Mouse (Mus musculus) midbrain, postnatal 0 days (tissue): ENCODE measurements around the gene Pafah1b2. TPM values are rescaled to one million over a fixed set of nuclear protein-coding genes. Genes with fewer than 3 reads are reported as not detected.

Experiments
- ATAC-seq: fragments of 200-750 bp; cut with Nextera tagmentation; 2 replicates; pipeline ENCODE4 v1.8.0; 2017; ENCODE audit warnings: moderate number of reproducible peaks, mild to moderate bottlenecking, moderate TSS enrichment, moderate library complexity; ENCODE audit not compliant: low FRiP score
- DNase-seq: peaks from one replicate; pipeline ENCODE4 v3.0.0-alpha.2; 2015; ENCODE audit warnings: low spot score
- H3K27ac ChIP-seq: fragments of 300-500 bp; sonication (generic); 2 replicates; pipeline ENCODE4 v1.5.1; 2014; ENCODE audit warnings: low read depth, mild to moderate bottlenecking, low read length, mixed read lengths
- H3K27me3 ChIP-seq: fragments of 300-500 bp; sonication (generic); 2 replicates; pipeline ENCODE4 v1.6.1; 2014; ENCODE audit warnings: low read length, control low read depth, mixed read lengths; ENCODE audit not compliant: insufficient read depth
- H3K36me3 ChIP-seq: fragments of 300-500 bp; sonication (generic); 2 replicates; pipeline ENCODE4 v1.6.1; 2014; ENCODE audit warnings: low read length, control low read depth, mixed read lengths; ENCODE audit not compliant: insufficient read depth
- H3K4me1 ChIP-seq: fragments of 300-500 bp; sonication (generic); 2 replicates; pipeline ENCODE4 v1.6.1; 2014; ENCODE audit warnings: mild to moderate bottlenecking, control low read depth, antibody characterized with exemption, low read length, mixed read lengths; ENCODE audit not compliant: insufficient read depth
- H3K4me2 ChIP-seq: fragments of 300-500 bp; sonication (generic); 2 replicates; pipeline ENCODE4 v1.6.1; 2014; ENCODE audit warnings: low read depth, mild to moderate bottlenecking, low read length, mixed read lengths; ENCODE audit not compliant: poor library complexity, severe bottlenecking
- H3K4me3 ChIP-seq: fragments of 300-500 bp; sonication (generic); 2 replicates; pipeline ENCODE4 v1.5.1; 2014; ENCODE audit warnings: low read depth, mild to moderate bottlenecking, low read length, moderate library complexity
- H3K9ac ChIP-seq: fragments of 300-500 bp; sonication (generic); replicated peaks from 2 replicates; pipeline ENCODE4 v1.6.1; 2014; ENCODE audit warnings: mild to moderate bottlenecking, low read length, moderate library complexity, mixed read lengths; ENCODE audit not compliant: poor library complexity, severe bottlenecking
- H3K9me3 ChIP-seq: fragments of 300-500 bp; sonication (generic); 2 replicates; pipeline ENCODE4 v1.6.1; 2016; ENCODE audit warnings: low read length, control low read depth
- CTCF ChIP-seq: IDR thresholded peaks from 2 replicates; pipeline ENCODE4 v1.5.1; 2016; ENCODE audit warnings: antibody characterized with exemption, mild to moderate bottlenecking
- WGBS: fragments of 180-500 bp; shearing (Covaris S2); extraction: QIAGEN DNeasy Blood & Tissue Kit; methylation state at CpG from one replicate; pipeline ENCODE4 v1.1.7; 2014; 5-methylcytosine and 5-hydroxymethylcytosine counted together
- polyA plus RNA-seq: library from polyadenylated mRNA; unstranded; fragments of >200 nt; fragmentation: Nextera tagmentation; extraction: Ambion mirVana; gene quantifications from 2 replicates; pipeline ENCODE4 v1.2.1, GENCODE M21; 2015
- total RNA-seq: library from RNA; depleted of rRNA; stranded (reverse); fragments of >200 nt; gene quantifications from 2 replicates; pipeline ENCODE4 v1.2.3, GENCODE M21; 2014

Gene Pafah1b2
- total and polyA plus RNA-seq, 2 experiments from 2014 or later: 237 to 249 TPM

DNA sequence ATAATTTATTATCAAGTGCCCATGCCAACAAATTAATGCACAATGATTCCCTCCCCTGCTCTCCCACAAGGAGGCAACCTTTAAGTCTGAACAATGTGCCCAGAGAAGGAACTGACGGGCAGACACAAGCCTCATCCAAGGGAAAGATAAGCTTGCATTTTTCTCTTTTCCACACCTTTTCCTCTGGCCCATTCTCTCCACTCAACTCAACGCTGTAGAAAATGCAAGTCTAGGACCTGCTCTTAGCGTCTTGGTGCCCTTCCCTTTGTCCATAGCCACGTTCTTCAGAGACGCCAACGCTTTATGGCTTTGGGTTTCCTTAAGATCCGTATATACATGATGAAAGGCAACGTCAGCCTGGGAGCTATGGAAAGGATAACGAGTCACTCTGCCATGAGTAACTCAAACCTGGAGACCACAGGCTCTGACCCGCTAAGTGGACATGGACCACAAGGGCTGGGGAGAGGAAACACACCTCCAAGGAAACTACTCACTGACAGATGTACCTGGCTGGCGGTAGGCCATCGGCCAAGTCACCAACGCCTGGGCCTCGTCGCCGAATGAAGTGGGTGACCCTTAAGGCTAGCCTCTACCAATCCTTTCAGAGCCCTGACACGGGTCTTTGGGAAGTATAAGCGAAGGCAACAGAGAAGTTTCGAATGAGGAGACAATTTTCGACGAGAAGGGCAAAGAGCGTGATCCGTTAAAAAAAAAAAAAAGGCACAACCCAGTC lies 28.6 kb downstream of the Pafah1b2 start:
- H3K4me3 ChIP-seq: peak overlapping the region; percentile 71
- WGBS: under 1% methylated on average over 23 of the region's 23 CpGs
- no peaks in the 10 kb centered on the region for H3K27me3 ChIP-seq
- DNase-seq: peak; percentile 20
- no peaks in the 10 kb centered on the region for H3K36me3 ChIP-seq
- H3K4me1 ChIP-seq: peaks cover 13% of the 10 kb centered on the region; the same call in 1 of the 2 replicates
- peak overlapping the region; percentile 88 for H3K27ac ChIP-seq
- peak overlapping the region; percentile 86 for H3K4me2 ChIP-seq
- H3K9me3 ChIP-seq: no peaks in the 10 kb centered on the region
- ATAC-seq: 0 out of 2 replicates have a peak, but pooled peaks have one; percentile 7
- peak; percentile 51 for TF ChIP-seq CTCF
- peak overlapping the region; percentile 85 for H3K9ac ChIP-seq

DNA sequence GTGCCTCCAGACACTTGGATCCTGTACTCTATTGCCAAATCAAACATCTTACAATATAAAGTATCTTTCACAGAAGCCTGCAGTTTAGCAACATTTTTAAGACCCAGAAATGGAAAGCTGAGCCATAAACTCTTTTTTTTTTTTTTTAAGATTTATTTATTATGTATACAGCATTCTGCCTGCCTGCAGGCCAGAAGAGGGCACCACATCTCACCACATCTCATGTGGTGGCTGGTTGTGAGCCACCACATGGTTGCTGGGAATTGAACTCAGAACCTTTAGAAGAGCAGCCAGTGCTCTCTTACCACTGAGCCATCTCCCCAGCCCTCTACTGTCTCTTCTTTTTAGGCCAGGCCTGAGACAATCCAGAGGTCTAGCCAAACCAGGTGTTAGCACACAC lies 31.2 kb downstream of the Pafah1b2 start:
- TF ChIP-seq CTCF: peak; percentile 31
- no peak overlapping the region for H3K4me3 ChIP-seq
- H3K36me3 ChIP-seq: no peaks in the 10 kb centered on the region
- H3K27me3 ChIP-seq: no peaks in the 10 kb centered on the region
- H3K9me3 ChIP-seq: no peaks in the 10 kb centered on the region
- H3K4me2 ChIP-seq: no peak overlapping the region
- ATAC-seq (no peak), DNase-seq (no peak)
- H3K9ac ChIP-seq: no peak overlapping the region
- H3K4me1 ChIP-seq: peaks cover 13% of the 10 kb centered on the region; the same call in 1 of the 2 replicates
- H3K27ac ChIP-seq: no peak overlapping the region

DNA sequence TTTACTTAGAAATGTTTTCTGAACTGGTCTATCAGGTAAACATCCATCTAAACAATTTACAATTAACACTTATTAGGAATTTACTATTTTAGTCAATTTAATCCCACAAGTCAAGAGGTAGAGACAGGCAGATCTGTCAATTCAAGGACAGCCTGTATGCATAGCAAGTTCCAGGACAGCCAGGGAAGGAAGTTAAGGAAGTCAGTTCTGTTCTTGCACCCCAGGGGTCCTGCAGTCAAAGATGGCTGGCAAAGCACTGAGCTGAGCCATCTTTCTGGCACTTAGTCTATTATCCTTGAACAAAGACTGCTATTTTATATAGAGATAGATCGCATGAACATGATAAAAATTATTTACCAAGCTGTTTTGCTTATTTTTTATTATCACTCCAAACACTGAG lies 31.9 kb downstream of the Pafah1b2 start:
- TF ChIP-seq CTCF: no peak
- H3K4me3 ChIP-seq: no peak overlapping the region
- DNase-seq: no peak
- no peak overlapping the region for H3K27ac ChIP-seq
- H3K9me3 ChIP-seq: no peaks in the 10 kb centered on the region
- no peak overlapping the region for H3K4me2 ChIP-seq
- H3K27me3 ChIP-seq: no peaks in the 10 kb centered on the region
- peaks cover 13% of the 10 kb centered on the region; the same call in 1 of the 2 replicates for H3K4me1 ChIP-seq
- H3K9ac ChIP-seq: no peak overlapping the region
- peaks cover 4% of the 10 kb centered on the region; the same call in 1 of the 2 replicates for H3K36me3 ChIP-seq
- 87% methylated on average over 1 of the region's 1 CpGs for WGBS
- no peak for ATAC-seq

- no peak for ATAC-seq
- WGBS: 95% methylated on average over 2 of the region's 2 CpGs
- H3K4me3 ChIP-seq: no peak overlapping the region
- no peak for TF ChIP-seq CTCF
- H3K4me2 ChIP-seq: no peak overlapping the region
- H3K36me3 ChIP-seq: peaks cover 4% of the 10 kb centered on the region; the same call in 1 of the 2 replicates
- H3K27me3 ChIP-seq: no peaks in the 10 kb centered on the region
- no peak overlapping the region for H3K9ac ChIP-seq
- no peaks in the 10 kb centered on the region for H3K9me3 ChIP-seq
- no peak overlapping the region for H3K27ac ChIP-seq
- no peak for DNase-seq
- H3K4me1 ChIP-seq: peaks cover 13% of the 10 kb centered on the region; the same call in 1 of the 2 replicates
These were observed 32.7 kb downstream of the Pafah1b2 start for GRCm38 (mm10) chr9:45979778-45980177.

- H3K4me3 ChIP-seq: no peak overlapping the region
- no peak for ATAC-seq
- no peaks in the 10 kb centered on the region for H3K9me3 ChIP-seq
- H3K36me3 ChIP-seq: peaks cover 20% of the 10 kb centered on the region
- no peak overlapping the region for H3K9ac ChIP-seq
- TF ChIP-seq CTCF: peak; percentile 49
- H3K4me2 ChIP-seq: no peak overlapping the region
- no peaks in the 10 kb centered on the region for H3K27me3 ChIP-seq
- WGBS: 85% methylated on average over 2 of the region's 2 CpGs
- no peak for DNase-seq
- peaks cover 2% of the 10 kb centered on the region; the same call in 1 of the 2 replicates for H3K4me1 ChIP-seq
- H3K27ac ChIP-seq: no peak overlapping the region
These were observed 35.6 kb downstream of the Pafah1b2 start for GRCm38 (mm10) chr9:45976884-45977283.

DNA sequence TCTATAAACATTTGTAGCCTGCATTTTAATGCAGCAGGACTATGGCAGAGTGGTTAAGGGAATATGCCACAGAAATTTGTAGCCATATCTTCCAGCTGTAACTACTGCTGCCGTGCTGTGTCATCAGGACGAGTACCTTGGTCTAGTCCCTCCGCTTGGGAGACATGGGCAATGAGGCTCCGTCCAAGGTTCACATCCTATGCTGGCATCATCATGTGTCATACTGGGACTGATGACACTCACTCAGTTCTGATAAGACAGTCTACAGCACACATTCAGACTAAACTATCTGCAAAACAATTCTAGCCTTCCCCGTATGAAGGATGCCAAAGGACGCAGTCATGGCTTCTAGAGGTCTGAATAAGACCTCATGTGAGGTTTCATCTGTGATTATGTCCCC lies 48.9 kb downstream of the Pafah1b2 start:
- ATAC-seq: no peak
- Histone ChIP-seq H3K9ac (no peak overlapping the region), H3K27ac (no peak overlapping the region), H3K9me3 (no peaks in the 10 kb centered on the region), H3K27me3 (no peaks in the 10 kb centered on the region), H3K4me1 (no peaks in the 10 kb centered on the region), H3K4me2 (no peak overlapping the region), H3K4me3 (no peak overlapping the region), H3K36me3 (peaks cover 49% of the 10 kb centered on the region)
- DNase-seq: no peak
- no peak for TF ChIP-seq CTCF
- 91% methylated on average over 6 of the region's 6 CpGs for WGBS
